In the genomic region with DNA sequence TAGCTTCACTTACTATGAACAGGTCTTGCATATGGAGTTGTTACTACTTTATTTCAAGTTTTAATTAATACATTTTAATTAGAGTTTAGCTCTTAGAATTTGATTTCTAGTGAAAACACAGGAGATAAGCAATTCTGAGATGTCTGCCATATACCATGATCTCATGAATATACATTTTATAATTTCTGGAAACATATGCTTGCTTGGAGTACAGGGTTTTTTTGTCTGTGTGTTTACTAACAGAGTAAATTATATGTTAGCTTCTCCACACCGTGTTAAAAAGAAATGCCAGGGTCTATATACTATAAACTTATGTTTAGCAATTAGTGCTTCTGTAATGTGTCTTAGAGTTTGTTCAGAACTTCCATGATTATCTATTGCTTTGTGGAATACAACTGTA, we compare ENCODE assay signal across 21 mouse cellular contexts.
A peak's percentile ranks its signal among the peaks of the same experiment; 100 is the strongest.
DNase-seq lines count a peak whose midpoint lies in the region; ATAC-seq and TF ChIP-seq lines count a peak whose summit lies in the region.
"Had no signal": no experiment of that assay in that cellular context is flagged by ENCODE, and none has a peak within 500 bp of the region (broad histone marks: within the 10 kb centered on the region; RNA-seq: fewer than 3 reads in every experiment).

No protein-coding gene starts in this region.

- 71% methylated on average over 1 of the region's 1 CpGs for WGBS in forebrain, embryonic 15.5 days
- 76% methylated on average over 1 of the region's 1 CpGs for WGBS in forebrain, embryonic 11.5 days
- 65% methylated on average over 1 of the region's 1 CpGs for WGBS in forebrain, embryonic 16.5 days
- 83% methylated on average over 1 of the region's 1 CpGs for WGBS in forebrain, embryonic 14.5 days
- 55% methylated on average over 1 of the region's 1 CpGs for WGBS in forebrain, postnatal 0 days
- WGBS in forebrain, embryonic 12.5 days: 90% methylated on average over 1 of the region's 1 CpGs

- H3K9ac ChIP-seq in forebrain, embryonic 15.5 days (replicated peaks): no peak overlapping the region
- no peak overlapping the region for H3K9ac ChIP-seq in forebrain, embryonic 11.5 days (ENCODE audit: low read length)
- H3K9ac ChIP-seq in forebrain, embryonic 16.5 days (replicated peaks; ENCODE audit: low read depth, low read length): no peak overlapping the region
- H3K9ac ChIP-seq in forebrain, embryonic 14.5 days (ENCODE audit: low read length): no peak overlapping the region
- no peak overlapping the region for H3K9ac ChIP-seq in forebrain, postnatal 0 days
- no peak overlapping the region for H3K9ac ChIP-seq in forebrain, embryonic 12.5 days

- no peak overlapping the region for H3K4me2 ChIP-seq in forebrain, embryonic 15.5 days (replicated peaks)
- no peak overlapping the region for H3K4me2 ChIP-seq in forebrain, embryonic 11.5 days (ENCODE audit: low read depth, low read length, severe bottlenecking)
- H3K4me2 ChIP-seq in forebrain, embryonic 16.5 days (ENCODE audit: low read length): no peak overlapping the region
- no peak overlapping the region for H3K4me2 ChIP-seq in forebrain, embryonic 14.5 days (ENCODE audit: low read length)
- no peak overlapping the region for H3K4me2 ChIP-seq in forebrain, postnatal 0 days (ENCODE audit: low read depth)
- H3K4me2 ChIP-seq in forebrain, embryonic 12.5 days: no peak overlapping the region

- no peaks in the 10 kb centered on the region for H3K9me3 ChIP-seq in forebrain, embryonic 15.5 days
- H3K9me3 ChIP-seq in forebrain, embryonic 11.5 days (ENCODE audit: control insufficient read depth, low read length): no peaks in the 10 kb centered on the region
- H3K9me3 ChIP-seq in forebrain, embryonic 16.5 days (ENCODE audit: control insufficient read depth, low read length): no peaks in the 10 kb centered on the region
- no peaks in the 10 kb centered on the region for H3K9me3 ChIP-seq in forebrain, embryonic 14.5 days (replicated peaks; ENCODE audit: control insufficient read depth, low read length)
- no peaks in the 10 kb centered on the region for H3K9me3 ChIP-seq in forebrain, postnatal 0 days (ENCODE audit: low read length)
- no peaks in the 10 kb centered on the region for H3K9me3 ChIP-seq in forebrain, embryonic 12.5 days
- H3K9me3 ChIP-seq: G1E had no signal

- 0 out of 2 replicates have a peak, but pooled peaks have one; percentile 23 for ATAC-seq in forebrain, embryonic 15.5 days (replicated peaks)
- ATAC-seq in forebrain, embryonic 11.5 days (replicated peaks; ENCODE audit: low FRiP score): no peak
- ATAC-seq in forebrain, embryonic 16.5 days: peak; percentile 68
- ATAC-seq in forebrain, embryonic 14.5 days: no peak
- peak; percentile 54; the same call in 1 of the 2 replicates for ATAC-seq in forebrain, postnatal 0 days
- no peak for ATAC-seq in forebrain, embryonic 12.5 days (ENCODE audit: low FRiP score)
- ATAC-seq: activated CD4-positive, CD25-positive, alpha-beta regulatory T cell, adult 4 months; CD4-positive, CD25-positive, alpha-beta regulatory T cell, adult 4 months; Patski had no signal

- no peak overlapping the region for H3K4me3 ChIP-seq in forebrain, embryonic 15.5 days
- no peak overlapping the region for H3K4me3 ChIP-seq in forebrain, embryonic 11.5 days (ENCODE audit: low read depth, low read length)
- H3K4me3 ChIP-seq in forebrain, embryonic 16.5 days (replicated peaks; ENCODE audit: low read length): no peak overlapping the region
- no peak overlapping the region for H3K4me3 ChIP-seq in forebrain, embryonic 14.5 days (ENCODE audit: low read depth, low read length)
- H3K4me3 ChIP-seq in forebrain, postnatal 0 days (ENCODE audit: low read depth, low read length): no peak overlapping the region
- H3K4me3 ChIP-seq in forebrain, embryonic 12.5 days (replicated peaks): no peak overlapping the region

- no peaks in the 10 kb centered on the region for H3K27me3 ChIP-seq in forebrain, embryonic 15.5 days
- no peaks in the 10 kb centered on the region for H3K27me3 ChIP-seq in forebrain, embryonic 11.5 days (ENCODE audit: control insufficient read depth, insufficient read depth, low read length)
- H3K27me3 ChIP-seq in forebrain, embryonic 16.5 days (replicated peaks; ENCODE audit: control insufficient read depth, insufficient read depth, low read length): no peaks in the 10 kb centered on the region
- H3K27me3 ChIP-seq in forebrain, embryonic 14.5 days (replicated peaks; ENCODE audit: control insufficient read depth, insufficient read depth, low read length): no peaks in the 10 kb centered on the region
- no peaks in the 10 kb centered on the region for H3K27me3 ChIP-seq in forebrain, postnatal 0 days (ENCODE audit: insufficient read depth, low read length)
- H3K27me3 ChIP-seq in forebrain, embryonic 12.5 days: no peaks in the 10 kb centered on the region
- H3K27me3 ChIP-seq: CH12.LX, Patski had no signal

- H3K27ac ChIP-seq in forebrain, embryonic 15.5 days (replicated peaks): no peak overlapping the region
- H3K27ac ChIP-seq in forebrain, embryonic 11.5 days (ENCODE audit: low read depth, low read length): no peak overlapping the region
- H3K27ac ChIP-seq in forebrain, embryonic 16.5 days (ENCODE audit: low read length): no peak overlapping the region
- no peak overlapping the region for H3K27ac ChIP-seq in forebrain, embryonic 14.5 days (ENCODE audit: low read depth, low read length)
- no peak overlapping the region for H3K27ac ChIP-seq in forebrain, postnatal 0 days (ENCODE audit: low read depth, low read length)
- no peak overlapping the region for H3K27ac ChIP-seq in forebrain, embryonic 12.5 days

- no peaks in the 10 kb centered on the region for H3K4me1 ChIP-seq in forebrain, embryonic 15.5 days
- H3K4me1 ChIP-seq in forebrain, embryonic 11.5 days (replicated peaks; ENCODE audit: control insufficient read depth, insufficient read depth, low read length): no peaks in the 10 kb centered on the region
- H3K4me1 ChIP-seq in forebrain, embryonic 16.5 days (replicated peaks; ENCODE audit: control insufficient read depth, insufficient read depth, low read length): no peaks in the 10 kb centered on the region
- no peaks in the 10 kb centered on the region for H3K4me1 ChIP-seq in forebrain, embryonic 14.5 days (ENCODE audit: control insufficient read depth, insufficient read depth, low read length)
- H3K4me1 ChIP-seq in forebrain, postnatal 0 days (ENCODE audit: insufficient read depth): no peaks in the 10 kb centered on the region
- H3K4me1 ChIP-seq in forebrain, embryonic 12.5 days: no peaks in the 10 kb centered on the region

- DNase-seq in forebrain, embryonic 11.5 days (ENCODE audit: low spot score): no peak
- no peak for DNase-seq in forebrain, embryonic 14.5 days (ENCODE audit: low spot score)
- no peak for DNase-seq in forebrain, postnatal 0 days
- DNase-seq: adrenal gland, adult 2 months; adrenal gland, adult 8-10 months; adrenal gland, postnatal 10 days; adrenal gland, postnatal 14 days; adrenal gland, postnatal 25 days; adrenal gland, postnatal 36 days; B cell, adult 2 months; cerebellum, adult 11 months; cerebellum, adult 11-12 months; cerebellum, adult 18-20 months had no signal

- no peak for TF ChIP-seq CTCF in forebrain, postnatal 0 days (IDR thresholded peaks at IDR 0.05; ENCODE audit: low read depth)

- no peaks in the 10 kb centered on the region for H3K36me3 ChIP-seq in forebrain, embryonic 15.5 days
- no peaks in the 10 kb centered on the region for H3K36me3 ChIP-seq in forebrain, embryonic 11.5 days (ENCODE audit: control insufficient read depth, insufficient read depth, low read length)
- H3K36me3 ChIP-seq in forebrain, embryonic 16.5 days (ENCODE audit: control insufficient read depth, insufficient read depth): no peaks in the 10 kb centered on the region
- no peaks in the 10 kb centered on the region for H3K36me3 ChIP-seq in forebrain, embryonic 14.5 days (ENCODE audit: control insufficient read depth, insufficient read depth, low read length)
- no peaks in the 10 kb centered on the region for H3K36me3 ChIP-seq in forebrain, postnatal 0 days (ENCODE audit: insufficient read depth)
- no peaks in the 10 kb centered on the region for H3K36me3 ChIP-seq in forebrain, embryonic 12.5 days (replicated peaks)
- H3K36me3 ChIP-seq: G1E had no signal

Comparison
In these comparisons a context has a peak if more than half of its experiments do, and no peak if none do; other contexts are left out.
1. ATAC-seq: peak in forebrain, embryonic 15.5 days (single experiment), forebrain, embryonic 16.5 days (single experiment) and forebrain, postnatal 0 days (single experiment); none in forebrain, embryonic 11.5 days (single experiment), forebrain, embryonic 14.5 days (single experiment) and forebrain, embryonic 12.5 days (single experiment).